Mouse (Mus musculus): Measurements from ENCODE around the gene Daglb. TPM values are rescaled to one million over a fixed set of nuclear protein-coding genes. Genes with fewer than 3 reads are reported as not detected.
A peak's percentile ranks its signal among the peaks of the same experiment; 100 is the strongest.
"Not testable (repeated sequence)": the region's sequence is repeated elsewhere in the genome, so short reads cannot be mapped to it uniquely, and the experiment has no call there.

Gene Daglb
- total RNA-seq, 2 experiments from 2014 or later: 8.1 to 9.6 TPM

GRCm38 (mm10) chr5:143518045-143518591 lies 53.7 kb downstream of the Daglb start:
- DNase-seq: peak in 1 of 2 experiments; percentile 51

GRCm38 (mm10) chr5:143520415-143520814 lies 56.0 kb downstream of the Daglb start:
- peak; percentile 48 to 66 for DNase-seq

- peak in 1 of 2 experiments; percentile 12 for DNase-seq
Observed at GRCm38 (mm10) chr5:143522882-143523281, 58.5 kb downstream of the Daglb start.

GRCm38 (mm10) chr5:143525454-143526225 lies 61.3 kb downstream of the Daglb start:
- peak in 1 of 2 experiments; percentile 23 for DNase-seq

- peak; percentile 48 to 66 for DNase-seq
Observed at GRCm38 (mm10) chr5:143526698-143527331, 62.4 kb downstream of the Daglb start.

GRCm38 (mm10) chr5:143527486-143528307 lies 63.3 kb downstream of the Daglb start, which contains the start of gene Rac1:
Gene Rac1 (minus strand): TSS chr5:143528036.
- peak; percentile 97 to 98 for DNase-seq

- DNase-seq: no peak
Observed at GRCm38 (mm10) chr5:143528308-143528683, 63.9 kb downstream of the Daglb start.

GRCm38 (mm10) chr5:143530715-143531114 lies 66.3 kb downstream of the Daglb start:
- no peak for DNase-seq

GRCm38 (mm10) chr5:143534922-143535321 lies 70.5 kb downstream of the Daglb start:
- DNase-seq: no peak

GRCm38 (mm10) chr5:143537022-143537421 lies 72.6 kb downstream of the Daglb start:
- DNase-seq: no peak

GRCm38 (mm10) chr5:143539111-143539510 lies 74.7 kb downstream of the Daglb start:
- DNase-seq: no peak

- DNase-seq: peak; percentile 82 to 91
Observed at GRCm38 (mm10) chr5:143547384-143547783, 83.0 kb downstream of the Daglb start.

- DNase-seq: no peak
Observed at GRCm38 (mm10) chr5:143547866-143548265, 83.5 kb downstream of the Daglb start.

- DNase-seq: peak; percentile 96 to 97
Observed at GRCm38 (mm10) chr5:143548401-143548846, 84.0 kb downstream of the Daglb start.

GRCm38 (mm10) chr5:143548922-143549321 lies 84.5 kb downstream of the Daglb start:
- not testable (repeated sequence) for DNase-seq

GRCm38 (mm10) chr5:143552911-143553310 lies 88.5 kb downstream of the Daglb start:
- DNase-seq: peak in 1 of 2 experiments; percentile 79

GRCm38 (mm10) chr5:143555233-143555632 lies 90.8 kb downstream of the Daglb start:
- DNase-seq: no peak

Other genes starting within 250 kb of the Daglb start
- not detected for gene Spdye4a, start 237.7 kb upstream of the Daglb start, total RNA-seq (2021)
- gene Zfp12, start 229.4 kb upstream of the Daglb start, total RNA-seq (2021): 1 to 10 TPM; 8.3 to 9.6 TPM
- 1 to 10 TPM; 5.5 to 5.7 TPM for gene Zfp316, start 194.6 kb upstream of the Daglb start, total RNA-seq (2021)
- gene Zfp853, start 171.0 kb upstream of the Daglb start, total RNA-seq (2021): under 1 TPM in 1 of 2 experiments, not detected in 1; 0.13 TPM
- gene E130309D02Rik, start 149.2 kb upstream of the Daglb start, total RNA-seq (2021): 10 to 100 TPM; 15.1 to 18.2 TPM
- gene Zdhhc4, start 135.3 kb upstream of the Daglb start, total RNA-seq (2021): 10 to 100 TPM; 25.1 to 26.3 TPM
- not detected for gene Grid2ip, start 107.2 kb upstream of the Daglb start, total RNA-seq (2021)
- 10 to 100 TPM; 48.7 to 49.0 TPM for gene Kdelr2, start 60.7 kb upstream of the Daglb start, total RNA-seq (2021)
- gene Rac1, start 63.5 kb downstream of the Daglb start, total RNA-seq (2021): 100 to 1,000 TPM; 228 to 240 TPM
- 10 to 100 TPM; 33.5 to 39.6 TPM for gene Cyth3, start 157.9 kb downstream of the Daglb start, total RNA-seq (2021)